Mouse (Mus musculus) hindlimb bud, embryonic 11.5 days (tissue): Measurements from ENCODE around the gene Zfp503.

ENCODE experiments used
- DNase-seq: peaks from one replicate; pipeline ENCODE4 v3.0.0-alpha.2; 2012; ENCODE audit warnings: low read depth, low spot score; ENCODE audit errors: extremely low spot score

The Zfp503 gene

GRCm38 (mm10) chr14:21989291-21989913 lies at the start of gene Zfp503:
Gene Zfp503, minus strand, starts transcription at chr14:21989601.
- DNase-seq = no peak

- DNase-seq = no peak
Measured at GRCm38 (mm10) chr14:22037498-22038131, 48.2 kb upstream of the Zfp503 start.

- no peak for DNase-seq
Measured at GRCm38 (mm10) chr14:22036802-22037497, 47.5 kb upstream of the Zfp503 start.

GRCm38 (mm10) chr14:22036338-22036737 lies 46.9 kb upstream of the Zfp503 start:
- DNase-seq = no peak

DNA sequence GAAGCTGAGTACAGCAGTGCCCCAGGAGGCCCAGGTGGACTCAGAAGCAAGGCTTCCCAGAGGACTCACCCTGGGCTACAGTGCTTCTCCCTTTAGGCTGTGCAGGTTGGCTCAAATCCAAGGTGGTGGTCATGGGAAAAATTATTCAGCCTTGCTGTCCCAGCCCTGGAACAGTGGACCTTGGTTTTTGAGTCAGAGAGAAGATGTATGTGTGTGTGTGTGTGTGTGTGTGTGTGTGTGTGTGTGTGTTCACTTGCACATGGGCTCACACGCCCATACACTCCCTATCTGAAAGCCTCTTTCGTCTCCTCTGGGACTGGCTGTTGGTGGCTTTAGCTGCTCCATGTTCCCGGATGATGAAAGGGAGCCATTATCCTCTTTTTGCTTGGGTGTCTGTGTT lies 46.5 kb upstream of the Zfp503 start:
- DNase-seq = no peak

- no peak for DNase-seq
Measured at GRCm38 (mm10) chr14:22023533-22023932, 34.1 kb upstream of the Zfp503 start.

DNA sequence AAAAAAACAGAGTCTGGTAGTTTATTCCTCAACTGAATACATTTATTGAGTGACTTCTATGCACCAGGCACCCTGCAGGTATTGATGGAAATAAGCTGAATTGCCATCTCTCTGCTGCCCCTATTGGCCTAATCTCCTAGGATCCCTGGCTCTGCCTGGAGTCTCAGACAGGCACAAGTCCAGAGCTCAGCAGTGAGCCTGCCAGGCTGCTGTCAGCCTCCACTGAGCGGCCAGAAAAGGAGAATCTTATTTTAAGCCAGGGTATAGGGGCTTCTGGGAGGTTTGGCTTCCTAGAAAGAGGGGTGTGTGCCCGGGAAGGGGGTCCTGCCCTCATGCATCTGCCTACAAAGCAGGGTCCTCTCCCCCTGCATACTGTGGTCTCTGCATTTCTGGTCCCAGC lies 31.5 kb upstream of the Zfp503 start:
- DNase-seq = no peak

DNA sequence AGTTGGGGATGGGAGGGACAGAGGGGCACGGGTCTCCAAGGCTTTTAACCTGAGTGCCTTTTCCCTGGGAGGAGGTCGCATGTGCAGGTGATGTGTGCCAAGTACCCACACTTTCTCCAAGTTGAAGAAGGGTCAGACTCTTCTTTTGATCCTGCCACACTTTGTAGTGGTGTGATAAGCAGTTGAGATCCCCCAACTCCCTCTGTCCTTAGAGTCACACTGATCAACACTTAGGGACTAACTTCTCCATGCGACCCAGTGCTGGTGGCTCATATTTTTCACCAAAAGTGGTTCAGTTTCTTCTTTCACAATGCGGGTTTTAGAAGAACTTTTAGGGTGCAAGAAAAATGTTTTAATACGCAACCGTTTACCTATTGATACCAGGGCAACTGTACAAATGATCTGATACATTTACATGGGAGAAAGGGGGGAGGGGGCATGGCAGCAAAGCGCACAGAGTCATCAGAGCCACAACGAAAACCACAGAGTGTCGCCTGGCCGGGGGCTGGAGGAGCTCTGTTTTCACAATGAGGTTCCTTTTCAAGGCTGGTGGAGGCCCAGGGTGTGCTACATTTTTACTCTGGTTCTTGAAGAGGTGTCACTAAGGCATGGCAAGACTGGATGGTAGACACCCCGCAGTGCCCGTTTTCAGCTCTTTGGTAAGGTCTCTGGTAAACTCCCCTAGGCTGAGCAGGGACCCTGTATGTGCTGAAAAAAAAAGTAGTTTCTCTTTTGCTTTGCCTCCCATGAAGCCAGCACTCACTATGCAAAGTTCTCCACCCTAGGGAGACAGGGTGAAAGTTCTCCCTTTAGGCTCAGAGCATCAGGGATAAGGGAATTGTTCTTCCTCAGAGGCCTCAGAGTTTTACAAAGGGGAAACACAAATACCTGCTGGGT lies 30.8 kb upstream of the Zfp503 start:
- no peak for DNase-seq

- DNase-seq = no peak
Measured at GRCm38 (mm10) chr14:22019252-22019948, 30.0 kb upstream of the Zfp503 start, which contains the start of gene Lrmda. Gene Lrmda, plus strand, starts transcription at chr14:22019712.

- DNase-seq = no peak
Measured at GRCm38 (mm10) chr14:22017011-22017410, 27.6 kb upstream of the Zfp503 start.

DNA sequence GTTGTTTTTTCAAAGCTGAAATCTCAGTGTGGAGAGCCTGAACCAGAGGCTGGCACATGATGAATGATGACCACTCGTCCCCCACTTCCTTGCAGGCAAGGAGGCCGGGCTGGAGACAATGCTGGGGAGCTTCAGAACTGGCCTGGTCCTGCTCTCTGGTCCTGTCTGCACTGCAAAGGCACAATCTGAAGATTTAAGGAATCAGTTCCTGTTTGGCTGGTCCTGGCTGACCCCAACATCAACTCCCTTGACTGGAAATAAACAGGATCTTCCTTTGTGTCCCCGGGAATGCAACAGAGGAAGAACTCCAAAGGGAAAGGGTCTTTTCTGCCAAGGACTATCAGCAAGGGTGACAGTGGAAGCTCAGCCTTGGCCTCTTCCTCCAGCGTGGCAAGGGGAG lies 25.4 kb upstream of the Zfp503 start:
- DNase-seq = no peak

DNA sequence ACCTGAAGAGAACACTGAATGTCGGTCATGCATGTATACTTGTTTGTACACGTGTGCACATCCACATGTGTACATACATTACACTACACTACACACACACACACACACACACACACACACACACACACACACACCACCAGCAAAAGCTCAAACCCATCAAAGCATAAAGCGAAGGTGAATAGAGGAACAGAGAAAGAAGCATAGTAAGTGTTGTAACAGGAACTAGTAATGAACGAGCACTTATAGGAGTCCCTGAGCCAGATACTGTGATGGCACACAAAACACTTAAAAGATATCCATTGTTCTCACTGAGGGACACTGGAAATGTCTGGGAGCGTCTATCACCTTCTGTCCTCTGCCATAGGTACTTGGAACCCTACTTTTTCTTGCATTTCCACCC lies 24.9 kb upstream of the Zfp503 start:
- DNase-seq = no peak

DNA sequence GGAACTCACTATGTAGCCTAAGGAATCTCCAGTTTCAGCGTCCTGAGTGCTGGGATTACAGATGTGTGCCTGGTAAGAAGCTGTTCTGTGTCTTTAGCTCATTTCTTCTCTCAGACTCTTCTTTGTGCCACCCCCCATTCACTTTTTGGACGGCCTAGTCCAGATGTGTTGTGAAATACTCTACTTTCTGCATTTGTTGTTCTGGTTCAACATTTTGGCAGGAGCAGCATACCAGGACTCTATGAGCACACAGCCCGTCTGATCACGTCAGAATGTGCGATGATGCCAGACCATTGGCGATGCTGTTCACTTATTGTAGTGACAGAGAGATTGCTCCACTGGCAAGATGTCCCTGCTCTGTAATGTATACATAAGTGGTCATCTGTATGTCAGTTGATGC lies 17.6 kb upstream of the Zfp503 start:
- DNase-seq = no peak

- no peak for DNase-seq
Measured at GRCm38 (mm10) chr14:22004943-22005342, 15.5 kb upstream of the Zfp503 start.

GRCm38 (mm10) chr14:22003631-22004030 lies 14.2 kb upstream of the Zfp503 start:
- DNase-seq = no peak

DNA sequence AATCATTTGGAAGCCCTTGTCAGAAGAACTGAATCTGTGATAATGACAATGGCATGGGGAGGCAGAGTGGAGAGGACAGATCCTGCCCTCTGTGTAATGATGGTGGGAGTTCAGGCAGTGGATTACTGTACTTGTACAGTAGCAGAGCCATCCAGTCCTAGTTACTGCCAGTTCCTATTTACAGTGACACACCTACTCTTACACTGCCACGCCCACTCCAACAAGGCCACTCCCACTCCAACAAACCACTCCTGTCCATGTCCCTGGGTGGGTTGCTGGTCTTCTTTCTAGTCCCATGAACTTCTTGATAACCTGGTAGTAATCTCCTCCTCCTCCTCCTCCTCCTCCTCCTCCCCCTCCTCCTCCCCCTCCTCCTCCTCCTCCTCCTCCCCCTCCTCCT lies 13.8 kb upstream of the Zfp503 start:
- DNase-seq = no peak

GRCm38 (mm10) chr14:21999588-21999987 lies 10.2 kb upstream of the Zfp503 start:
- DNase-seq = no peak

GRCm38 (mm10) chr14:21995031-21995754 lies 5.8 kb upstream of the Zfp503 start:
- no peak for DNase-seq

DNA sequence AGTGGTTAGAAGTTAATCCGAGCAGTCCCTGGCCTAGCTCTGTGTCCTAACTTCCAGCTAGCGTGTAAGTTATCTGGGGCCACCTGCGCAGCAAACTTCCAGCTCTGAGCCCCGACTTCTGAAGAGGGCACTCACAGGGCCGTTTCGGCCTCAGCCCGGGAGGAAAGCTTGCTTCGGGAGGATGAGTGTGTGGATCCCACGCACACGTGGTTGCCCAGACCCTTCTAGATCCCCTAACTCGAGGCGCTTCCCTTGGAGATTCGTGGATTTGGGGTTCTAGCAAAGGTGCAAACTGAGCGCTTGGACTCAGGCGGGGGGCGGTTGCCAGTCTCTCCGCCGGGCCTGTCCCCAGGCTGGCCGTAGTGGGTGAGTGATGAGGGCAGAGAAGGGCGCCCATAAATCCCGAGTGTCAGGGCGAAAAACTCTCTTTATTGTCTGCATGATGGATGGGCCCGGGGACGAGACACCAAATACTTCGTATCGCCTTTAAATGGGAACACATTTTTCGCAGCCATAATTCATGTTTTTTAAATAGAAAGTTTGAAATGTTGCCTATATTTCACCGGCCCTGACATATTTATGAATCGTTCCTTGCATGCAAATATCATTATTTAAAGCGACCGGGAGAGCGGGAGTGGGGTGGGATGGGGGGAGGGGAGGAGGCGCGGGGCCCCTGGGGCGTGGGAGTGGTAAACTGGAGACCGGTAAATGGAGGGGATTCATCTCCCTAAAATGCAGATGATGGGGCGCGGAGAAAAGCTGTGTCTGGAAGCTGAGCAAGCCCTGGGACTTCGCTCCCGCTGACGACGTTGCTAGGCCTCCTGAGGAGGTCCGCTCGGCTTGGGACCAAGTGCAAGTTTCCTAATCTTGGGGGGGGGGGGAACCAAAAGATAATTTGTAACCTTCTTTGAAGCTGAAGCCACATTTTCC lies 4.9 kb upstream of the Zfp503 start:
- DNase-seq = no peak
